Mouse (Mus musculus): ENCODE measurements around the gene Hoxa11.

- TF ChIP-seq POLR2A (IDR thresholded peaks at IDR 0.05; ENCODE audit: low read depth, low read length) = no peak
- TF ChIP-seq CTCF (IDR thresholded peaks at IDR 0.05; ENCODE audit: extremely low read depth, insufficient read depth, insufficient read length, insufficient replicate concordance) = no peak
These were observed 37.3 kb downstream of the Hoxa11 start, which contains the start of gene Hoxa6 for GRCm38 (mm10) chr6:52208072-52208867.
